Mouse (Mus musculus): Measurements from ENCODE around the gene Gp5. TPM values are rescaled to one million over a fixed set of nuclear protein-coding genes. Genes with fewer than 3 reads are reported as not detected.
A peak's percentile ranks its signal among the peaks of the same experiment; 100 is the strongest.

Gp5 gene
- polyA plus RNA-seq, 1 experiment from 2014 or later, result 0.31 TPM

GRCm38 (mm10) chr16:30299711-30300277 is 10.8 kb downstream of the Gp5 start:
- Histone ChIP-seq H3K9ac (no peak overlapping the region), H3K4me2 (no peak overlapping the region), H3K36me3 (replicated peaks) (no peaks in the 10 kb centered on the region), H3K9me3 (no peaks in the 10 kb centered on the region), H3K4me1 (no peaks in the 10 kb centered on the region), H3K27ac (no peak overlapping the region), H3K27me3 (replicated peaks) (0 out of 2 replicates have a peak, but pooled peaks cover 4% of the 10 kb centered on the region), H3K4me3 (no peak overlapping the region)
- WGBS, result 77% methylated on average over 10 of the region's 10 CpGs
- no peak for ATAC-seq (replicated peaks)

- no peak for ATAC-seq (replicated peaks)
- no peak overlapping the region for H3K4me2 ChIP-seq
- H3K27me3 ChIP-seq (replicated peaks), result no peaks in the 10 kb centered on the region
- no peaks in the 10 kb centered on the region for H3K4me1 ChIP-seq
- H3K9ac ChIP-seq, result no peak overlapping the region
- no peaks in the 10 kb centered on the region for H3K36me3 ChIP-seq (replicated peaks)
- no peak overlapping the region for H3K4me3 ChIP-seq
- no peak overlapping the region for H3K27ac ChIP-seq
- whole genome bisulfite sequencing, result 88% methylated on average over 7 of the region's 7 CpGs
- no peaks in the 10 kb centered on the region for H3K9me3 ChIP-seq
Measured at GRCm38 (mm10) chr16:30297450-30297849, 13.1 kb downstream of the Gp5 start.

DNA sequence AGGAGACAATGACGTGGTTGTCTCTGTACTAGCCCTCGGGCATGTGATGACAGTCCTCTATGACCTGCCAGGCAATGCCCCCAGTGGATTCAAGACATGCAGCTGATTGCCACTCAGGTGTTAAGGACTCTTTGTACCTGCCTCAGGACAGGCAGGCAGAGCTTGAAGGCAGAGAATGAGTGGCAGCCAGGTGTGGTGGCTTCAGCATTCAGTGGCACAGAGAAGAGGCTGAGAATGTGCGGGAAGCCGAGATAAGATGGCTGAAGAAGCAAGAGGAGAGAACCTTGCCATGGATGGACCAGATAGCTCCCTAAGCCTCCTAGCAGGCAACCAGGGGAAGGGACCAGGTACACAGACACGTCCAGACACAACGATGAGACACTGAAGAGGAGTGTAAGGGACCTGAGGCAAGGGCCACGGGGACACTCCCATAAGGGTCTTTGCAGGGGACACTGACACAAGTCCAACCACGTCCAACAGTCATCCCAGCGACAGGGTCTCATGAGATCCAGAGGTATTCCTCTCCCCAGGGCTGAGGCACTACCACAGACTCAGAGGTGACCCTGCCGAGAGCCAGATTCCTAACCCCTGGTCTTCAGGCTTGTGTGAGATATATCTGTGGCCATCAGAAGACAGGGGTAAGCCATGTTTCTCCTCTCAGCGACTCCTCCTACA is 13.8 kb downstream of the Gp5 start:
- no peak for ATAC-seq (replicated peaks)
- WGBS, result 91% methylated on average over 11 of the region's 11 CpGs

DNA sequence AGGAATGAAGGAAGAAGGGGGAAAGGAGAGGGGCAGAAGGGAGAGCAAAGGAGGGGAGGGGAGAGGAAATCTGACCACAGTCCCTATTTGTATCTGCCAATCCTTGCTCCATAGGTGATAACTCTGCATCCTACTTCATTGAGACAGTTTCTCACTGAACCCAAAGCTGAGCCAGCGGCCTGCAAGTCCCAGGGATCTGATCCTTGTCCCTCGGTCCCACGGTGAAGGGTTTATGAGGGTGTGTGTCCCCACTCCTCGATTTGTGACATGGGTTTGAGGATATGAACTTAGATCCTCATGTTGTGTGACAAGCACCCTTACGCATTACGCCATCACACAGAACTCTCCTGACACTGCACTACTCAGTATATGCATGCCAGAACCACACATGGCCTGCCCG is 15.5 kb downstream of the Gp5 start:
- Histone ChIP-seq H3K36me3 (replicated peaks) (no peaks in the 10 kb centered on the region), H3K4me1 (no peaks in the 10 kb centered on the region), H3K9ac (no peak overlapping the region), H3K4me2 (no peak overlapping the region), H3K27me3 (replicated peaks) (no peaks in the 10 kb centered on the region), H3K27ac (no peak overlapping the region), H3K9me3 (no peaks in the 10 kb centered on the region), H3K4me3 (no peak overlapping the region)
- WGBS, result 94% methylated on average over 7 of the region's 7 CpGs
- no peak for ATAC-seq (replicated peaks)

More for the DNA sequence above, 13.8 kb downstream of the Gp5 start:
- no peak overlapping the region for H3K9ac ChIP-seq
- no peaks in the 10 kb centered on the region for H3K9me3 ChIP-seq
- H3K36me3 ChIP-seq (replicated peaks), result no peaks in the 10 kb centered on the region
- H3K27me3 ChIP-seq (replicated peaks), result no peaks in the 10 kb centered on the region
- H3K4me3 ChIP-seq, result no peak overlapping the region
- H3K4me2 ChIP-seq, result no peak overlapping the region
- no peaks in the 10 kb centered on the region for H3K4me1 ChIP-seq
- H3K27ac ChIP-seq, result no peak overlapping the region

GRCm38 (mm10) chr16:30290436-30290835 is 20.1 kb downstream of the Gp5 start:
- H3K4me3 ChIP-seq, result no peak overlapping the region
- no peak overlapping the region for H3K27ac ChIP-seq
- H3K27me3 ChIP-seq (replicated peaks), result no peaks in the 10 kb centered on the region
- WGBS, result 69% methylated on average over 6 of the region's 6 CpGs
- no peaks in the 10 kb centered on the region for H3K9me3 ChIP-seq
- ATAC-seq (replicated peaks), result no peak
- no peak overlapping the region for H3K9ac ChIP-seq
- H3K4me2 ChIP-seq, result no peak overlapping the region
- no peaks in the 10 kb centered on the region for H3K36me3 ChIP-seq (replicated peaks)
- H3K4me1 ChIP-seq, result no peaks in the 10 kb centered on the region

GRCm38 (mm10) chr16:30285701-30286100 is 24.9 kb downstream of the Gp5 start:
- Histone ChIP-seq H3K9ac (no peak overlapping the region), H3K9me3 (no peaks in the 10 kb centered on the region), H3K27ac (no peak overlapping the region), H3K36me3 (replicated peaks) (no peaks in the 10 kb centered on the region), H3K27me3 (replicated peaks) (peaks cover 35% of the 10 kb centered on the region), H3K4me1 (peaks cover 16% of the 10 kb centered on the region), H3K4me2 (no peak overlapping the region), H3K4me3 (no peak overlapping the region)
- ATAC-seq (replicated peaks), result no peak
- 65% methylated on average over 4 of the region's 4 CpGs for whole genome bisulfite sequencing

GRCm38 (mm10) chr16:30283743-30284337 is 26.7 kb downstream of the Gp5 start:
- under 1% methylated on average over 15 of the region's 15 CpGs for WGBS
- peak overlapping the region; percentile 27 for H3K4me3 ChIP-seq
- peaks cover 16% of the 10 kb centered on the region for H3K4me1 ChIP-seq
- no peaks in the 10 kb centered on the region for H3K36me3 ChIP-seq (replicated peaks)
- peak; percentile 79 for ATAC-seq (replicated peaks)
- H3K9me3 ChIP-seq, result no peaks in the 10 kb centered on the region
- H3K27me3 ChIP-seq (replicated peaks), result peaks cover 35% of the 10 kb centered on the region
- H3K27ac ChIP-seq, result no peak overlapping the region
- H3K9ac ChIP-seq, result no peak overlapping the region
- H3K4me2 ChIP-seq, result peak overlapping the region; percentile 50

DNA sequence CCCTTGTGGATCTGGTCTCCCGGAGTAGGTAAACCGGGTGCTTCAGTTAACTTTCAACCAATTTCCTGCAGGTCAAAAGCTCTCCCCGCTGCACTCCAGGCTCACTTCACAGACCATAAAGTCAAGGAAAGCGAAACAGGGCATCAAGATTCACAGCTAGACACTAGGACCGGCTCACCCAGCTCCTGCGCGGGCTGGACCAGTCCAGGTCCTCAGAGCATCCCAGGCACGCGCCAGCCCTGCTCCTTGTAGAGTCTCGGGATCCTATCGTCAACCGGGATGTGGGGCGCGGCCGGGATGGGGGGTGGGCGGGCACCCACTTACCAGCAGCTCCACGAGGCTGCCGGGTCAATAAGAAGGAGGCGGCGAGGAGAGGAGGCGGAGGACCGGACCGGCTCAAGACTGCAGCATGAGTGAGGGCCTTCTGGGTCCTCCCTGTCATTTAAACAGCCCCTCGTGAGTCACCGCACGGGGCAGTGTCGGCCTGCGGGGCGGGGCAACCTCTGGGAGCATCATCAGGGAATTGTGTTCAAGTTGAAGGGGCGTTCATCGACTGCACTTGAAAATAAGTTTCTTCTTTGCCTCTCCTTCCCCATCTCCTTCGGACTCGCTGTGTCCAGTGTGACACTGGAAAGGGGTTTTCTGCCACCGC is 27.6 kb downstream of the Gp5 start, which contains the start of gene Lrrc15:
Gene Lrrc15, minus strand, starts transcription at position 413 of the 652 bp plus-strand sequence.
- WGBS, result 7% methylated on average over 34 of the region's 34 CpGs
- Histone ChIP-seq H3K9ac (no peak within 1 kb of the TSS), H3K27me3 (replicated peaks) (peaks cover 35% of the 10 kb centered on the region), H3K4me3 (peak within 1 kb of the TSS; percentile 27), H3K9me3 (no peaks in the 10 kb centered on the region), H3K4me2 (peak within 1 kb of the TSS; percentile 56), H3K4me1 (peaks cover 16% of the 10 kb centered on the region), H3K36me3 (replicated peaks) (no peaks in the 10 kb centered on the region), H3K27ac (no peak within 1 kb of the TSS)
- no peak; the same call in 1 of the 2 replicates for ATAC-seq (replicated peaks)

GRCm38 (mm10) chr16:30280676-30281297 is 29.8 kb downstream of the Gp5 start:
- Histone ChIP-seq H3K4me2 (no peak overlapping the region), H3K27me3 (replicated peaks) (peaks cover 35% of the 10 kb centered on the region), H3K9me3 (no peaks in the 10 kb centered on the region), H3K4me1 (peaks cover 16% of the 10 kb centered on the region), H3K27ac (no peak overlapping the region), H3K36me3 (replicated peaks) (no peaks in the 10 kb centered on the region), H3K4me3 (no peak overlapping the region), H3K9ac (no peak overlapping the region)
- 22% methylated on average over 4 of the region's 4 CpGs for WGBS
- no peak for ATAC-seq (replicated peaks)

DNA sequence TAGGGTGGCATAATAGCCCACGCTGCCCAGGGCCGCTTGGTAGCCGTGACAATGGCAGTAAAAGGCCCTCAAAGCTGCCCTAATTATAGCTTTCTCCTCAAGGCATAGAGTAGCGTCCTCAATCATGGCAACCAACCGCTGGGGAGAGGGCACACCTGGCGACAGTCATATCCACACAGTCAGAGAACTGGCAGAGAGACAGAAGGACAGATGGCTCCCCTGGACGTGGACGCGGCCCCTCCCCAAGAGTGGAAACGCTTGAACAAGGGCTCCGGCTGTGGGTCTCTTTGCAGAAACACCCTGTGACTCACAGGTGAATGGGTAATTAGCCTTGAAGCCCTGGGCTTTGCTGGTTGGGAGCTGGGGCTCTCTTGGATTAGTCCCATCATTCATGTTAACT is 32.2 kb downstream of the Gp5 start:
- Histone ChIP-seq H3K4me2 (no peak overlapping the region), H3K27ac (no peak overlapping the region), H3K9me3 (no peaks in the 10 kb centered on the region), H3K4me1 (peaks cover 7% of the 10 kb centered on the region), H3K36me3 (replicated peaks) (no peaks in the 10 kb centered on the region), H3K9ac (no peak overlapping the region), H3K27me3 (replicated peaks) (peaks cover 25% of the 10 kb centered on the region), H3K4me3 (no peak overlapping the region)
- 82% methylated on average over 11 of the region's 11 CpGs for WGBS
- no peak for ATAC-seq (replicated peaks)

- 78% methylated on average over 15 of the region's 15 CpGs for WGBS
- ATAC-seq (replicated peaks), result no peak
Measured at GRCm38 (mm10) chr16:30275558-30276340, 34.8 kb downstream of the Gp5 start.

More at GRCm38 (mm10) chr16:30275558-30276340, 34.8 kb downstream of the Gp5 start:
- no peaks in the 10 kb centered on the region for H3K27me3 ChIP-seq (replicated peaks)
- no peaks in the 10 kb centered on the region for H3K36me3 ChIP-seq (replicated peaks)
- no peaks in the 10 kb centered on the region for H3K4me1 ChIP-seq
- no peak overlapping the region for H3K27ac ChIP-seq
- H3K4me2 ChIP-seq, result no peak overlapping the region
- H3K9ac ChIP-seq, result no peak overlapping the region
- H3K9me3 ChIP-seq, result no peaks in the 10 kb centered on the region
- no peak overlapping the region for H3K4me3 ChIP-seq
